Mouse (Mus musculus): ENCODE data around the gene BC017158.

The BC017158 gene

DNA sequence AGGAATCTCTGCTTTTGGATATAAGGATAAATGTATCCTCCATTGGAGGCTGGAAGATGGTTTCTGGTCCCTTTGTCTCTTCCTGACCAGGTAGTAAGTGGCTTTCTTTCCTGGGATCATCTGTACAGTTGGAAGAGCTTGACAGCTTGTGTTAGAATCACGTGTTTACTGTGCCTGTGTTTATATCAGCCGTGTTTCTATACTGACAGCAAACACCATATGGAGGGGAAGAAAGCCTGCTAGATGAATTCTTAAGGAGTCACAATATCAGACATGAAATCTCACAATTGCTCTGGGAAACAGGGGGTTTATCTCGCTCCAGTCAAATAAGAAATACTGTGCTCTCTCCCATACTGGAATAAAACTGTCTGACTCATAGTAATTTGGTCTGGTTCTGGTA lies 11.2 kb upstream of the BC017158 start:
- no peak for DNase-seq (ENCODE audit: low spot score)

GRCm38 (mm10) chr7:128307851-128308250 lies 9.9 kb upstream of the BC017158 start:
- DNase-seq (ENCODE audit: low spot score): no peak

DNA sequence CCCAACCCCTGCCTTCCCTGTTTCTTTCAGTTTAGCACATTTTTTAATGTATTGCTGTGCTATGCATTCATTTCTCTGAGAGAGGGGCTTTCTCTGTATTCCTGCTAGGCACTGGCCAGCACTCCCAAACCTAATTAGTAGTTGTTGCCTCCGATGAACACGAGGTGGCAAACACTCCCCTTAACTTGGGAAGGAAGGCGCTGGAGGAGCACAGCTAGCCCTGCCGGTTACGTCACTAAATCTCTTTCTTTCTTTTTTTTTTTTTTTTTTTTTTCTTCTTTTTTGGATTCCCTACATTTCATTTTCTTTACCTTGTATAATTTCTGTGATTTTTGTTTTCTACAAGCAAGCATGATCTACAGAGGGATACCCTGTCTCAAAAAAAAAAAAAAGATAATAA lies 6.9 kb upstream of the BC017158 start:
- peak; percentile 73 for DNase-seq (ENCODE audit: low spot score)

DNA sequence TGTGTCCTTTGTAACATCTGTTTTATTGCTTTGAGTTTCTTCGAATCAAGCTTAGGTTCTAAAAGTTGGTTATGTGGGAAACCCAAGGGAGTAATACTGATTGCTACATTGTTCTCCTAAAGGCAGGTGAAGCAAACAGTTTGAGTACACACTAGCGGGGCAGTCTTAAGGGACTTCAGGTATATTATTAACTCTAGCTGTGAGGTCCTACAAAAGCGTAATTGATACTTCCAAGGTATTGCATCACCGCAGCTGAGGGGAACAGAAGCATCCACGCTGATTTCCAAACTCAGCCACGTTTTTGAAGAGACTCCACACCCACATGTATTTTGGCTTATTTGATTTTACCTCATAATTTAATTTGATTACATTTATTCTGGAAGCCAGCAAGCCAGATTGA lies 6.2 kb upstream of the BC017158 start:
- no peak for DNase-seq (ENCODE audit: low spot score)

- no peak for DNase-seq (ENCODE audit: low spot score)
Observed at GRCm38 (mm10) chr7:128302151-128302550, 4.2 kb upstream of the BC017158 start.

DNA sequence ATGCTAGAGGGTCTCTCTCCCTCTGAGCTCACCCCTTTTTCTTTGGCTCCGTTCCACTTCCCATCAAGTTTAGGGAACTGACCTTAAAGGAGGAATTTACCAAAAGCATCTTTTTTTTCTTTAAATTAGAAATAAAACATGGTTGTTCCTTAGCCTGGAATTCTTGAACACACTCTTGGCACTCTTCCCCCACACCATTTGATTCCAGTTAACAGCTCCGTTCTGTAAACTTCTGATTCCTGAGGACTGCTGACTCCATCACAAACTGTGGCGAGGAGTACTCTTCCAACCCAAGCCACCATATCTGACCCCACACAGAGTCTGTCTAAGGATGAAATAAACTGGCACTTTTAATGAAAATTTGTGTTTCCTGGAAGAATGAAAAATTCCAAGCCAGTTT lies 3.0 kb upstream of the BC017158 start:
- no peak for DNase-seq (ENCODE audit: low spot score)

DNA sequence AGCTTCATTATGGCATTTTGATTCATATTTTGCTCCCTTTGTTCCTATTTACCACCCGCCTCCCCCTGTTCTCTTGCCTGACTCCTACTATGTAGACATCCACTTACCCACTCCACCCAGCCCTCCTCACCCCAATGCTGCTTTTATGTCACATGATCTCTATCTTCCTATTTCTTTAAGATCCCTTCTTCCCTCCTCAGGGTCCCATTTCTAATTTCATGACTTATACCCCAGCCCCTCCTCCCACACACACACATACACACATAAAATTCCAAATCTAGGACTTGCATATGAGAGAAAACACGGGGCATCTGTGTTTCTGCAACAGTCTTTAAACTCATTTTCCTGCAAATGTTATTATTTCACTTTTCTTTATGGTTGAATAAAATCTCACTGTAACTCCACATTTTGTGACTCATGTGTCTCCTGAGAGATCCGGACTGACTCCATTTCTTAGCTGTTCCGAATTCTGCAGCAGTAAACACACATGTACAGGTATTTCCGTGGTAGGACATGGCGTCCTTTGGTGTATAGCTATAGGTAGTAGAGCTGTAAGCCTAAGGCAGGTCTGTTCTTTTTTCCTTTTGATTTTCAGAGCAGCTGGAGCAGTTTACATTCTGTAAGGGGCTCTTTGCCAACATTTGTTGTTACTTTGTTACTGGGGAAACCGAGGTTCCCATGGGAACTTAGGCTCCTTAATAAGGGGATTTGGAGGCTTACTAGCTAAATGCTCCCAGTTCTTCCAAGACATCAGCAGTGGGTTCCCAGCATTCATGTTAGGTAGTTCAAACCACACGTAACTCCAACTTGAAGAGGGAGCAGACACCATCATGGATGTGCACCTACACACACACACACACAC lies 742 bp upstream of the BC017158 start:
- DNase-seq (ENCODE audit: low spot score): no peak

- DNase-seq (ENCODE audit: low spot score): no peak
Observed at GRCm38 (mm10) chr7:128297291-128297616, 716 bp downstream of the BC017158 start.

- no peak for DNase-seq (ENCODE audit: low spot score)
Observed at GRCm38 (mm10) chr7:128296514-128296913, 1.5 kb downstream of the BC017158 start.

DNA sequence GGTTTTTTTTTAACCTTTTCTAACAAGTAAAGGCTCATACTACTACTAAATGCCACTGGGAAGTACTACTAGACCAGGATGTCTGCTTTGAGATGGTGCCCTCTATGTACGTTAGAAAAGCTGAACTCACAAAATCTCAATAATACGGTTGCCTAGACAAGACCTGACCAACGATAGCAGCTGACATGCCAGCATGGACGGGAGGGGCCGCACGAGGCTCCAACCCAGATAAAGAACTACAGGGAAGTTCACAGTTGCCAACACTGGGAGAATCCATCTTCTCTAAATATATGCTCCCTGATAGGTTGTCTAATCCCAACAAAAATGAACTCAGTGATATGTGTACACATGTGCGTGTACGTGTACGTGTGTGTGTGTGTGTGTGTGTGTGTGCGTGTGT lies 3.2 kb downstream of the BC017158 start:
- no peak for DNase-seq (ENCODE audit: low spot score)

GRCm38 (mm10) chr7:128288923-128289544 lies 8.9 kb downstream of the BC017158 start:
- DNase-seq (ENCODE audit: low spot score): peak; percentile 71

- no peak for DNase-seq (ENCODE audit: low spot score)
Observed at GRCm38 (mm10) chr7:128285060-128285459, 12.9 kb downstream of the BC017158 start.

GRCm38 (mm10) chr7:128284047-128284446 lies 13.9 kb downstream of the BC017158 start:
- DNase-seq (ENCODE audit: low spot score): peak; percentile 44

GRCm38 (mm10) chr7:128282532-128283244 lies 15.3 kb downstream of the BC017158 start:
- DNase-seq (ENCODE audit: low spot score): peak; percentile 81

GRCm38 (mm10) chr7:128281765-128282164 lies 16.2 kb downstream of the BC017158 start:
- DNase-seq (ENCODE audit: low spot score): no peak

DNA sequence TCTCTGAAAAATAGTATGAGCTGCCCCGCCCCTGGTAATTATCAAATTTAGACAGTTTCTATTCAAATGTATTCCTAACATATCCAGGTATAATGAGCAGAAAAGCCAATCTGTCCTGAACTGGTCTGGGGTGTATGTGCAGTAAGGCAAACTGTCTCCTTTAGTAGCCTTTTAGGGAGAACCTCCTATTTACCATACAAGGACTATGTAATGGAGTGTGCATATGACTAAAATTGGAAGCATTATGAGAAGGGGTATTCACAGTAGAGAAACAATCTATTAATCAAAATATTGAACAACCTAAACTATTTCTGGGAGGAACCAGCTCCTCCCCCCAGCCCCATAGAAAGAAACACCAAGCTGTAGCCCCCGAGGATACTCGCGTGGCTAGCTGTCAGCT lies 18.2 kb downstream of the BC017158 start:
- DNase-seq (ENCODE audit: low spot score): no peak

DNA sequence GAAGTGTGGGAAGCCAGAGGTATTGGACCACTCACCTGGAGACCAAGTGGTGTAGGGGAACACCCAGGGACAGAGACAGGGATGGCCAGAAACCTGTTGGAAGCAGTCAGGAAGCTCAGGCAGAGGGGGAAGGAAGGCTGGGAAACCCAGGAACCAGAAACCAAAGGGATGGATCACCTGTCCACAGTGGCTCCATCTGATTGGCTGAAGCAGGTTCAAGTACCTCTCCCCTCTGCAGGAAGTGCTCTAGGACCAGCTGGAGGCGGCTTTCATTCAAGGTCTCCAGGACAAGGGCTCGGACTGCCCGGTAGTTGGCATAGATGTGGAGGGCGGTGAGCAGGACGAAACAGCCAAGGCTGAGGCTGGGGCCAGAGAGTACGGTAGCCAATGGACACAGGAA lies 21.9 kb downstream of the BC017158 start:
- DNase-seq (ENCODE audit: low spot score): no peak

GRCm38 (mm10) chr7:128271496-128271895 lies 26.5 kb downstream of the BC017158 start:
- no peak for DNase-seq (ENCODE audit: low spot score)

DNA sequence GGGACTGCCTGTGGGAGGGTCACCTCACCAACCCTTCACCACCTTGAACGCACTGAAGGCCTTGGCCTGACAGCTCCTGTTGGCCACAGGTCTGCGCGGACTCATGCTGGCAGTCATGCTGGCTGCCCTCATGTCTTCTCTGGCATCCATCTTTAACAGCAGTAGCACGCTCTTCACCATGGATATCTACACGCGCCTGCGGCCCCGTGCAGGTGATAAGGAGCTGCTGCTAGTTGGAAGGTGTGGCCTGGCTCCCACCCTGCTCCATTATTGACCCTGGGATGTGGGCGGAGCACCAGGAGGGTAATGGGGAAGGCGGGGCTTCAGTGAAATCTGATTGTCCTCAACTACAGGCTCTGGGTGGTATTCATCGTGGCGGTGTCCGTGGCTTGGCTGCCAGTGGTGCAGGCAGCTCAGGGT lies 27.5 kb downstream of the BC017158 start:
- DNase-seq (ENCODE audit: low spot score): no peak

DNA sequence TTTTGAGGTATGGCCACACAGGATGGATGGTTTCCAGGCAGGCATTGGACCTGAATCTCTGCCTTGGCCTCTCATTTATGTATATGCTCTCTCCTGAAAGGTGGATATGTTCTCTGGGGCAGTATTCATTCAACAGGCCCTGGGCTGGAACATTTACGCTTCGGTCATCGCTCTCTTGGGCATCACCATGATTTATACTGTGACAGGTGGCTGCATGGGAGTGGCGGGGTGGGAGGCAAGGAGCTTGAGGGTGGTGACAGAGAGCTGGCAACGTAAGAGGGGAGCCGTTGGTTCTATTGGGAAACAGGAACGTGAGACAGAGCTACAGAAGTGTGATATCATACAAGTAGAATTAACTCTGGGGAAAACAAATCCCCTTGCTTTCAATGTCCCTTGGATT lies 30.2 kb downstream of the BC017158 start:
- DNase-seq (ENCODE audit: low spot score): no peak

- no peak for DNase-seq (ENCODE audit: low spot score)
Observed at GRCm38 (mm10) chr7:128267391-128267790, 30.6 kb downstream of the BC017158 start.

DNA sequence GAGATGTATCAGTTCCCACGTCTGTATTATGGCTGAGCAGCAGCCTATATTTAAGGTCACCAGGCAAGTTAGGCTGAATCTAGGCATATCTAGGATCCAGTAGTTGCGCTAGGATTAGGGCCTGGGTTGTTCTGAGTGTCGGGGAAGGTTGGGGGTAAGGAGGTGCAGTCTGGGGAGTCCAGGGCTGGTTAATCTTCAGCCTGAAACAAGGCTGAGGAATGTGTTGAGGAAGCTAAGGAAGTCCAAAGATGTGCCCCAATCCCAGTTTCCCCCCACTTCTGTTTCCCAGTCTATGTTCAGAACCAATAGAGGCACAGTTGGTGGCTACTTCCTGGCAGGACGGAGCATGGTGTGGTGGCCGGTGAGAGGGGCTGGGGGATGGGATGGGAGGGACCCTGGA lies 31.9 kb downstream of the BC017158 start:
- no peak for DNase-seq (ENCODE audit: low spot score)

DNA sequence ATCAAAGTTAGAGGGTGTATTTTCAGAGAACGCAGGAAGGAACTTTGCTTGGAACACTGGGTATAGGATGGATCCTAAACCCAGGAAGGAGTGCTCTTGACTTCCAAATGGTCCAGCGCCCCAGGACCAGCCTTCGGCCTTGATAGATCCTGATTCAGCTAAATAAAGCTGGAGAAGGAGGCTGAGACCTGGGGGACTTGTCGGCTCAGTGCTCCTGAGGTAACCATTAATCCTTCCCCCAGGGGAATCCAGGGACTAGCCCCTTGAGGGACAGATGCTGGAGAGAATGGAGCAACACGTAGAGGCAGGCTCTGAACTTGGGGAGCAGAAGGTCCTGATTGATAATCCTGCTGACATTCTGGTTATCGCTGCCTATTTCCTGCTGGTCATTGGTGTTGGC lies 32.6 kb downstream of the BC017158 start, which contains the start of gene Slc5a2:
Slc5a2 (plus strand) TSS at position 247 of the 400 bp plus-strand sequence.
- DNase-seq (ENCODE audit: low spot score): no peak

Measured in embryo, embryonic 10.5 days (tissue).